Mouse (Mus musculus) embryonic facial prominence, embryonic 13.5 days (tissue): ENCODE results near the gene Tmem259. TPM values are rescaled to one million over a fixed set of nuclear protein-coding genes. Genes with fewer than 3 reads are reported as not detected.
A peak's percentile ranks its signal among the peaks of the same experiment; 100 is the strongest.

ENCODE experiments used
- ATAC-seq: fragments of 200-750 bp; cut with Nextera tagmentation; 2 replicates; pipeline ENCODE4 v1.8.0; 2017; ENCODE audit warnings: low read depth; ENCODE audit not compliant: insufficient number of reproducible peaks, insufficient read depth, low FRiP score, low TSS enrichment
- H3K27ac ChIP-seq: fragments of 300-500 bp; sonication (generic); 2 replicates; pipeline ENCODE4 v1.5.1; 2015; ENCODE audit warnings: moderate library complexity, mild to moderate bottlenecking, inconsistent platforms
- H3K27me3 ChIP-seq: fragments of 300-500 bp; sonication (generic); 2 replicates; pipeline ENCODE4 v1.6.1; 2015; ENCODE audit warnings: mild to moderate bottlenecking, inconsistent platforms
- H3K36me3 ChIP-seq: fragments of 300-500 bp; sonication (generic); 2 replicates; pipeline ENCODE4 v1.6.1; 2015; ENCODE audit warnings: mild to moderate bottlenecking, inconsistent platforms
- H3K4me1 ChIP-seq: fragments of 300-500 bp; sonication (generic); 2 replicates; pipeline ENCODE4 v1.6.1; 2015; ENCODE audit warnings: inconsistent platforms
- H3K4me2 ChIP-seq: fragments of 300-500 bp; sonication (generic); 2 replicates; pipeline ENCODE4 v1.6.1; 2015; ENCODE audit warnings: moderate library complexity, mild to moderate bottlenecking, inconsistent platforms
- H3K4me3 ChIP-seq: fragments of 300-500 bp; sonication (generic); 2 replicates; pipeline ENCODE4 v1.5.1; 2015; ENCODE audit warnings: mild to moderate bottlenecking, inconsistent platforms
- H3K9ac ChIP-seq: fragments of 300-500 bp; sonication (generic); 2 replicates; pipeline ENCODE4 v1.6.1; 2015; ENCODE audit warnings: mild to moderate bottlenecking, inconsistent platforms
- H3K9me3 ChIP-seq: fragments of 300-500 bp; sonication (generic); 2 replicates; pipeline ENCODE4 v1.6.1; 2016; ENCODE audit warnings: inconsistent platforms
- WGBS: fragments of 180-500 bp; shearing (Covaris S2); methylation state at CpG from one replicate; pipeline ENCODE4 v1.1.7; 2015; ENCODE audit warnings: mixed read lengths; 5-methylcytosine and 5-hydroxymethylcytosine counted together
- polyA plus RNA-seq: library from polyadenylated mRNA; unstranded; fragments of >200 nt; fragmentation: Nextera tagmentation; extraction: Ambion mirVana; gene quantifications from 2 replicates; pipeline ENCODE4 v1.2.1, GENCODE M21; 2015

The Tmem259 gene
- polyA plus RNA-seq, 1 experiment from 2014 or later, result 15.4 TPM

DNA sequence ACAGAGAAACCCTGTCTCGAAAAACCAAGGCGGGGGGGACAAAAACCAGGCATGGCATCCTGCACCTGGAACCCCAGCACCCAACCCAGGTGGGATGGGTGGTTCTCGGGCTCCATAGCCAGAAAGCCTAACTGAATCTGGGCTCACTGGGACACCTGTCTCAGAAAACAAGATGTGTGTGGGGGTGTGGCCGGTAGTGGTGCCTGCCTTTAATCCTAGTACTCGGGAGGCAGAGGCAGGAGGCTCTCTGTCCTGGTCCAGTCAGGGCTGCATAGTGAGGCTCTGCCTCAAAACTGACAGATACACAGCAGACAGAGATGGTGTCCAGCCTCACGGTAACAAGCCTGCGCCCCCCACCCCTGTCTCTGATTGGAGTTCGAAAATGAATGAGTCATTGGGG lies 38.7 kb upstream of the Tmem259 start:
- Histone ChIP-seq H3K4me3 (no peak overlapping the region), H3K36me3 (no peaks in the 10 kb centered on the region), H3K9me3 (no peaks in the 10 kb centered on the region), H3K27me3 (peaks cover 24% of the 10 kb centered on the region), H3K27ac (no peak overlapping the region), H3K9ac (no peak overlapping the region), H3K4me2 (no peak overlapping the region), H3K4me1 (peaks cover 22% of the 10 kb centered on the region)
- 91% methylated on average over 8 of the region's 8 CpGs for WGBS
- ATAC-seq, result no peak

DNA sequence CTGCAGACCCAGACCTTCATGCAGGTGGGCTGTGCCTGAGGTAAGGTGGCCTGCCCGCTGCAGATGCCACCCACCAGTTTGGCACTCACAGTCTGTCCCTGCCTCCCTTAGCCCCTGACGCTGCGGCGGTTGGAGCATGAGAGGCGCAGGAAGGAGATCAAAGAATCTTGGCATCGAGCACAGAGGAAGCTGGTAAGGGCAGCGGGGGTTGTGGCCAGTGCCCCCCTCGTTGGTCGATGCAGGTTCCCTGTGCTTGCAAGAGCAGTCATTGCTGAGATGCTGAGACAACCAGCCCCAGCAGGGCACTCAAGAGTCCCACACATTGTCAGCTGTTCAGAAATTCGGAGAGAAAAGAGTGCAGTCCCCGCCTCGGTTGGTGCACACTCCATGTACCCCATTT lies 38.0 kb upstream of the Tmem259 start:
- WGBS, result 91% methylated on average over 12 of the region's 12 CpGs
- ATAC-seq, result no peak
- Histone ChIP-seq H3K4me2 (no peak overlapping the region), H3K36me3 (no peaks in the 10 kb centered on the region), H3K4me3 (no peak overlapping the region), H3K9ac (no peak overlapping the region), H3K27ac (no peak overlapping the region), H3K27me3 (peaks cover 29% of the 10 kb centered on the region), H3K4me1 (peaks cover 24% of the 10 kb centered on the region), H3K9me3 (no peaks in the 10 kb centered on the region)

DNA sequence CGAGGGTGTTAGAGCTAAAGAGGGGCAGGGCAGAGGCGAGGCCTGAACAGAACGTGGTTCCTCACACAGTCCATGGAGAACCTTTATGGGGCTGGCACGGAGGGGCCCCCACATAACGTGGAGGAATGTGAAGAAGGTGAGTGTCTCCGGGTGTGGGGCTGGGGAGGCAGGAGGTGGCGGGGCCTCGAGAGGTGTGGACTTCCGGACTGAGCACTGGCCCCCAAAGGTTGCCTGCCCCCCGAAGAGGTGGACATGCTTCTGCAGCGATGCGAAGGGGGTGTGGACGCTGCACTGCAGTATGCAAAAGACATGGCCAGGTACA lies 37.2 kb upstream of the Tmem259 start:
- Histone ChIP-seq H3K4me2 (no peak overlapping the region), H3K4me1 (peaks cover 24% of the 10 kb centered on the region), H3K9ac (no peak overlapping the region), H3K4me3 (no peak overlapping the region), H3K36me3 (no peaks in the 10 kb centered on the region), H3K9me3 (no peaks in the 10 kb centered on the region), H3K27ac (no peak overlapping the region), H3K27me3 (peaks cover 37% of the 10 kb centered on the region)
- 90% methylated on average over 13 of the region's 13 CpGs for WGBS
- no peak for ATAC-seq

DNA sequence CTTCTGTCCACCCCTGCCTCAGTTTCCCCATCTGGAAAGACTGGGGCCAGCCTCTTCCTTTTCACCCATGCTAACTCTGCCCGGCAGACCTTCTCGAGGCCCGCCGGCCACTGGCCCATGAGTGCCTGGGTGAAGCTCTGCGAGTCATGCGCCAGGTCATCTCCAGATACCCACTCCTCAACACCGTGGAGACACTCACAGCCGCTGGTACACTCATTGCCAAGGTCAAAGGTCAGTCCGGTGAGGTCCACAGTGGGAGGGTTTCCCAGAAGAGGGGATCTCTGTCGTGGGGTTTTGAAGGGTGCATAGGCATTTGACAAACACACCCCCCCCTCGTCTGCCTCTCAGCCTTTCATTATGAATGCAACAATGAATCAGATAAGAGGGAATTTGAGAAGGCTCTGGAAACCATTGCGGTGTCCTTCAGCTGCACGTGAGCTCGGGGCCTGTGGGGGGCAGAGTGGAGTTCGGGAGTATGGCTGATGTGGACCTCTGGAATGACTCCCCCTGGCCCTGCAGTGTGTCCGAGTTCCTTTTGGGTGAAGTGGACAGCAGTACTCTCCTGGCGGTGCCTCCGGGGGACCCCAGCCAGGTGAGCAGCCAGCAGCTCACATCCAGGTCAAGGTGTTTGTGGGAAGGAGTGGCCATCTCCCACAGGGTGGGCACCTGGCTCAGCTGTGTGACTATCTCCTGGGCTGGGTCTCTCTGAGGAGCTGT lies 36.6 kb upstream of the Tmem259 start:
- no peak overlapping the region for H3K4me3 ChIP-seq
- WGBS, result 79% methylated on average over 18 of the region's 18 CpGs
- H3K9ac ChIP-seq, result no peak overlapping the region
- peaks cover 24% of the 10 kb centered on the region for H3K4me1 ChIP-seq
- H3K27ac ChIP-seq, result no peak overlapping the region
- H3K36me3 ChIP-seq, result no peaks in the 10 kb centered on the region
- H3K27me3 ChIP-seq, result peaks cover 42% of the 10 kb centered on the region
- no peaks in the 10 kb centered on the region for H3K9me3 ChIP-seq
- H3K4me2 ChIP-seq, result peak overlapping the region; percentile 44; the same call in 1 of the 2 replicates
- ATAC-seq, result no peak

DNA sequence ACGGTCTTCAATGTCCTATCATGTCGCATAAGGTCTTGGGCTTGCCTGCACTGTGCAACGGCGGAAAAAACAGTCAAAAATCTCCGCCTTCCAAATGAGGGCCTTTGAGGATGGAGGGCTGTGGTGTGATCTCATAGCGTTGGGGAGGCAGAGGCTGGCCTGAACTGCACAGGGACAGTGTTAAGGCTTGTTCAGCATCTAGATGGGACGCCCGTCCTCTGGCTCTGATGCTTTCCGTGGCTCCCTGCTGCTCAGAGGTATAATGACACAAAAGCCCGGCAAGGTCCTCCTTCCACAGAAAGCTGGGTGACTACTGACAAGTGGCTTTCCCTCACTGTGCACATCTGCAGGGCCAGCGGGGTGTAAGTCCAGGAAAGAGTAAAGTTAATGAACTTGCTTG lies 36.1 kb upstream of the Tmem259 start:
- Histone ChIP-seq H3K36me3 (no peaks in the 10 kb centered on the region), H3K4me2 (peak overlapping the region; percentile 44), H3K4me3 (peak overlapping the region; percentile 14; the same call in 1 of the 2 replicates), H3K4me1 (peaks cover 24% of the 10 kb centered on the region), H3K9me3 (no peaks in the 10 kb centered on the region), H3K27me3 (peaks cover 48% of the 10 kb centered on the region), H3K27ac (no peak overlapping the region), H3K9ac (0 out of 2 replicates have a peak overlapping the region, but pooled peaks have one; percentile 52)
- no peak for ATAC-seq
- WGBS, result 31% methylated on average over 11 of the region's 11 CpGs

DNA sequence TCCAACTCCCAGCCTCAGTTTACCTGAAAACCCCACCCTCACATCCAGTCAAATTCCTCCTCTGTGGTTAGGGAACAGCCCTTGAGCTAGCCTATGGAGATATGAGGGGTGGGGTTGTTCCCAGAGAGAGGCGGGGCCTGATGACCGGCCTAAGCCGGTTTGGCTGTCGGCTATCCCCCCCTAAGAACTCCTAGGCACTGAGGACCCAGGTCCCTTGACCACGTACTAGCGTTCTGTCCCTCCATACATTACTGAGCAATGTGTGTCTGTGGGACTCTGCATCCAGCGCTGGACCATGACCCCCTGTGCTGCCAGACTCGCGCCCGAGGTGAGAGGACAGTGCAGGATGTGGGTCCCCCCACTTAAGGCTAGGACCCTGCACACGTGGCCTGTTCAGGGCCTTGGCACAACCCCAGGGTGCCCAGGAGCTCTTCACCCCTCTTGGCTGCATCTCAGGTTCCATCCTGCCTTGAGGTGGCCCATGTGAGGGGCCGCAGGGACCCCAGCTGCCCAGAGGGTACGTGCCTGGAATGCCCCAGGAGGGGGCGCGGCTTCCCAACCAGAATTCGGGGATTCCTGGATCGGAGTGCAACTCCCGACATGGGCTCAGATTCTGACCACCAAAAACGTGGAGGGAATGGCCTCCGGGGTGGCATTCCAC lies 35.5 kb upstream of the Tmem259 start:
- peak overlapping the region; percentile 52; the same call in 1 of the 2 replicates for H3K9ac ChIP-seq
- H3K4me1 ChIP-seq, result peaks cover 24% of the 10 kb centered on the region
- peak; percentile 28 for ATAC-seq
- H3K27ac ChIP-seq, result no peak overlapping the region
- no peaks in the 10 kb centered on the region for H3K9me3 ChIP-seq
- no peaks in the 10 kb centered on the region for H3K36me3 ChIP-seq
- 8% methylated on average over 20 of the region's 20 CpGs for WGBS
- H3K4me2 ChIP-seq, result peak overlapping the region; percentile 44
- peaks cover 54% of the 10 kb centered on the region for H3K27me3 ChIP-seq
- H3K4me3 ChIP-seq, result peak overlapping the region; percentile 14

DNA sequence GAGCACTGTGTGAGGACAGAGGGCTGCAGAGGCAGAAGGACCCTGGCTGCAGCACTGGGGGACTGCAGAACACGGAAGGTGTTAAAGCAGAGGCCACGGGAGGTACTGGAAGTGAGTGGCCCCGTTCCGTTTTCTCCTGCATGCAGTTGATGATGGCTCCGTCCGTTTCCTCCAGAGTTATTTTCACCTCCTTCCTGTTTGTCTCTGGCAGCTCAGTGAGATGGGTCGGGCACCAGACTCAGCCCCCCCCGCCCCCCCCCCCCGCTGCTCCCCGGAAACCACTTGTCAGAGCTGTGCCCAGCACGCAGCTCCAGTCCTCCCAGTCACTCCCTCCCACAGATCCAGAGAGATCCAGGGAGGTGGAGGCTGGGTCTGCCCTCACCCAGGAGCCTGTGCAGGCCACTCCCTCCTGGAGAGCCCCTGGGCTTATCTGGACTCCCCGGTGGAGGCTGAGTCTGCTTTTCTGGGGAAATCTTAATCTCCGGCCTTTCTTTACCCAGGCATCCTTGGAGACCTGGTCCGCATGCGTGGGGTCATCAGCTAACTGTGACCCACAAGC lies 34.7 kb upstream of the Tmem259 start:
- H3K4me3 ChIP-seq, result no peak overlapping the region; the same call in 1 of the 2 replicates
- peaks cover 62% of the 10 kb centered on the region for H3K27me3 ChIP-seq
- H3K4me2 ChIP-seq, result peak overlapping the region; percentile 26
- no peak overlapping the region for H3K27ac ChIP-seq
- 9% methylated on average over 15 of the region's 15 CpGs for WGBS
- ATAC-seq, result no peak
- H3K9me3 ChIP-seq, result no peaks in the 10 kb centered on the region
- H3K9ac ChIP-seq, result peak overlapping the region; percentile 27; the same call in 1 of the 2 replicates
- no peaks in the 10 kb centered on the region for H3K36me3 ChIP-seq
- H3K4me1 ChIP-seq, result peaks cover 24% of the 10 kb centered on the region

DNA sequence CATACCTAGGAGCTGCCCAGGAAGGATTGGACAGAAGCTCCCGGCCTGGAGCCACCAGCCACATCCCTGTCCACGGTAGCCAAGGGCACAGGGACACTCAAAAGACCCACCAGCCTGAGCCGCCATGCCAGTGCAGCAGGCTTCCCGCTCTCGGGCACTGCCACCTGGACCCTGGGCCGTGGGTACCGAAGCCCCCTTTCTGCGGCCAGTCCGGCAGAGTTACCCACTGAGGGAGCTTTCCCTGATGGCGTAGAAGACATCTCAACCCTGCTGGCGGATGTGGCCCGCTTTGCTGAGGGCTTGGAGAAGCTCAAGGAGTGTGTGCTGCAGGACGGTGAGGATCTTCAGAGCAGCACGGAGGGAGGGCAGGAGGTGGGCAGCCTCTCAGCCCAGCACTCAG lies 33.6 kb upstream of the Tmem259 start:
- Histone ChIP-seq H3K4me3 (no peak overlapping the region), H3K27ac (no peak overlapping the region), H3K27me3 (peaks cover 72% of the 10 kb centered on the region), H3K4me2 (no peak overlapping the region), H3K36me3 (no peaks in the 10 kb centered on the region), H3K9ac (no peak overlapping the region; the same call in 1 of the 2 replicates), H3K4me1 (peaks cover 27% of the 10 kb centered on the region), H3K9me3 (no peaks in the 10 kb centered on the region)
- no peak for ATAC-seq
- 79% methylated on average over 14 of the region's 14 CpGs for WGBS

DNA sequence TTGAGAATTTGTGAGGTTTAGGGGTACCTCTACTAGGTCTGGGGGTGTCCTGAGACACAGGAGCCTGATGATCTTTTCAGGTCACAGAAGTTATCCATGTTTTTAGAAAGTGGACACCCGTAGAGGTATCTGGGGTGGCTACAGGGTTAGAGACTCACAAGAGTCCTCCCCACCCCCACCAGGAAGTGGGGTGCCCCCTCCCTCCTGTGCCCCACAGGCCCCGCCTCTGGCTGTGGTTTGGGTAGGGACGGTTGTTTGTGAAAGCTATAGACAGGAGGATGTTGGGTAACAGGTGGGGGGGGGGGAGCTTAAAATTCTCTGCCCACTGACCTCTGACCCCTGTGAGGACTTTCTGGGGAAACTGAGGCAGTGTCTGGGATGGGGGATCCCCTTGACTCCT lies 33.2 kb upstream of the Tmem259 start:
- Histone ChIP-seq H3K36me3 (no peaks in the 10 kb centered on the region), H3K27me3 (peaks cover 76% of the 10 kb centered on the region), H3K9me3 (no peaks in the 10 kb centered on the region), H3K4me2 (no peak overlapping the region), H3K27ac (no peak overlapping the region), H3K4me1 (peaks cover 27% of the 10 kb centered on the region), H3K4me3 (no peak overlapping the region), H3K9ac (no peak overlapping the region; the same call in 1 of the 2 replicates)
- WGBS, result 65% methylated on average over 3 of the region's 3 CpGs
- no peak for ATAC-seq

DNA sequence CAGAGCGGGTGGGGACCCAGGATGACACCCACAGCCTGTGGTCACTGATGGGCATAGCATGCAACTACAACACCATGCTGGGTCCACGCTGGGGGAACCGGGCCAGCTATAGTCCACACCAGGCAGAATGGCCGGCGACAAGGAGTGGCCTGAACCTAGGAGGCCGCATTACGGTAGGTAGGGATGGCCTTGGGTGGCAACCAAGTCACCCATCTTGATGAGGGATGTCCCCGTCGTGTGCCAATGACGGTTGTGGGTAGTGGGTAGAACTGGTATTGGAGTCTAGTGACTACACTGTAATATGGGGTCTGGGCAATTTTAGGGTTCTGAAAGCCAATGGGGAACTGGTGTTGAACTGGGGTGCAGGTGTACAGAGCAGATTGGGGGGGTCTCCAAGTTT lies 32.8 kb upstream of the Tmem259 start:
- Histone ChIP-seq H3K4me1 (peaks cover 27% of the 10 kb centered on the region), H3K9ac (no peak overlapping the region), H3K27ac (no peak overlapping the region), H3K9me3 (no peaks in the 10 kb centered on the region), H3K4me2 (no peak overlapping the region), H3K36me3 (no peaks in the 10 kb centered on the region), H3K4me3 (no peak overlapping the region), H3K27me3 (peaks cover 80% of the 10 kb centered on the region)
- ATAC-seq, result no peak
- 92% methylated on average over 10 of the region's 10 CpGs for WGBS

DNA sequence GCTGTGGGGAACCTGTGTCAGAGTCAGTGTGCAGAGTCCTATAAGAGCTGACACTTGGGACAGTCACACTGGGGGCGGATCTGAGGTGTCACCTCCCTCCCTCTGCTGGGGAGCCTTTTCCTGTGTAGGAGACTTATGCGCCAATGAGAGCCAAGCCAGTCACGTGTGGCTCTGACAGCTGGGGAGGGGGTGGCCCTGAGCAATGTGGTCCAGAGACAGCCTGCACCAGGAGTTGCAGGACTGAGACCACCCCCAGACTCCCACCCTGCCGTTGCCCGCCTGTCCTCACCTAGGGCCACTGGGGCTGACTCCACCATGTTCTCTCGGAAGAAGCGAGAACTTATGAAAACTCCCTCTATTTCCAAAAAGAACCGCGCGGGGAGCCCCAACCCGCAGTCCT lies 32.4 kb upstream of the Tmem259 start, which contains the start of gene Arhgap45:
Arhgap45 (plus strand) TSS at position 143 of the 400 bp plus-strand sequence.
- H3K27ac ChIP-seq, result no peak within 1 kb of the TSS

More for the DNA sequence above, 32.4 kb upstream of the Tmem259 start, which contains the start of gene Arhgap45:
- no peaks in the 10 kb centered on the region for H3K9me3 ChIP-seq
- H3K4me1 ChIP-seq, result peaks cover 27% of the 10 kb centered on the region
- peaks cover 85% of the 10 kb centered on the region for H3K27me3 ChIP-seq
- no peak within 1 kb of the TSS for H3K4me3 ChIP-seq
- H3K4me2 ChIP-seq, result no peak within 1 kb of the TSS
- no peak for ATAC-seq
- peaks cover 2% of the 10 kb centered on the region; the same call in 1 of the 2 replicates for H3K36me3 ChIP-seq
- 60% methylated on average over 11 of the region's 11 CpGs for WGBS
- no peak within 1 kb of the TSS; the same call in 1 of the 2 replicates for H3K9ac ChIP-seq
